Comparison of ENCODE assay signal across 8 mouse cellular contexts in the genomic region with DNA sequence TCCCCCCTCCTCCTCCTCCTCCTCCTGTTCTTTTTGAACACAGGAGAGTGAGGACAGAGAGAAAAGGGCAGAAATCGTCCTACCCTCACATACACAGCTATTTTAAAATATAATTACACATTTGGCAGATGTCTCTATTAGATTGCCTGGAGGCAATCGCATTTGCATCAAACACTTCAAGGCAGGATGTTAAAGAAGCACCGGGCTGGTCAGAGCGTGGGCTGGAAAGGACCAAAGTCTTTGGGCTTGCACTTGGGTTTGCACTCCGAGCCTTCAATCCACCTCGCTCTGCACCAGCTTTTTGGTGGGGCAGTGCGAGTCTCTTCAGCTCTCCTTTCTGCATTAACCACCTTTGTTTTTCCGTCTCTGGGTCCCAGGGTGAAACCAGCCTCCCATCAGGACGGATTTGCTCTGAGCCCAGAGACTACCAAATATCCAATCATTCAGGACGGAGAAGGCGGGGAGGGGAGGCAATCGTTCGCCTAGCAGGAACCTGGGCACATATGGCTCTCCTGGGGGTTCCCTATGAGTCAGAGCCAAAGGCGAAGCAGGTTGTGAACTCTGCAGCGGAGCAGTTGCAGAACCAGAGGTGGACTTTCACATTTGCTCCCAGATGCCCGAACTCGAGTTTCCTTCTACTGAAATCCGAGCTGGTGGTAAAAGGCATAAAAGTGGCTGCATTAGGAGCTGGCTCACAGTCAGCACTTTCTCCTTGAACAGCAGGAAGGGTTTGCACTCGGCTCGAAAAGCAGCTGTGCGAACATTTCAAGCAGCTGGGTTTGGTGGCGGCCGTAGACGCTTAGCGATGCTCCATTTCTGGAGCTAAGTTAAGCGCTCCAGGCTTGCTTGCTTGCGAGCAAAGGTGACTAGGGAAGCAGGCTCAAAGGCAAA. TPM values are rescaled to one million over a fixed set of nuclear protein-coding genes. Genes with fewer than 3 reads are reported as not detected.
DNase-seq lines count a peak whose midpoint lies in the region; ATAC-seq and TF ChIP-seq lines count a peak whose summit lies in the region.

No protein-coding gene starts in this region.

- H3K36me3 ChIP-seq in heart, adult 2 months (ENCODE audit: control insufficient read depth, insufficient read depth, low read length): no peaks in the 10 kb centered on the region
- H3K36me3 ChIP-seq in liver, embryonic 14.5 days (replicated peaks; ENCODE audit: control insufficient read depth, insufficient read depth, low read depth): no peaks in the 10 kb centered on the region
- no peaks in the 10 kb centered on the region for H3K36me3 ChIP-seq in neural tube, embryonic 12.5 days

- no peak overlapping the region; the same call in 1 of the 2 replicates for H3K9ac ChIP-seq in heart, adult 2 months (ENCODE audit: low read depth, low read length)
- H3K9ac ChIP-seq in liver, embryonic 14.5 days (replicated peaks): no peak overlapping the region
- 0 out of 2 replicates have a peak overlapping the region, but pooled peaks have one; percentile 22 for H3K9ac ChIP-seq in neural tube, embryonic 12.5 days

- WGBS in heart, adult 2 months: 2% methylated on average over 27 of the region's 27 CpGs
- WGBS in liver, embryonic 14.5 days (ENCODE audit: insufficient replicate concordance): under 1% methylated on average over 27 of the region's 27 CpGs
- under 1% methylated on average over 27 of the region's 27 CpGs for WGBS in neural tube, embryonic 12.5 days

- no peak for TF ChIP-seq CTCF in cortical plate, adult 2 months (IDR thresholded peaks at IDR 0.05; ENCODE audit: extremely low read depth, insufficient read depth, low read length)
- no peak for TF ChIP-seq CTCF in heart, adult 2 months (IDR thresholded peaks at IDR 0.05)
- TF ChIP-seq CTCF in liver, embryonic 14.5 days (IDR thresholded peaks at IDR 0.05; ENCODE audit: low read depth): no peak

- peak overlapping the region; percentile 23 for H3K4me3 ChIP-seq in cortical plate, adult 2 months (ENCODE audit: insufficient read depth, low read length)
- peak overlapping the region; percentile 21 for H3K4me3 ChIP-seq in heart, adult 2 months
- peak overlapping the region; percentile 32 to 40 for H3K4me3 ChIP-seq in liver, embryonic 14.5 days (ENCODE audit: insufficient read depth in 1 of 2, low read depth in 2 of 2, low read length in 2 of 2)
- peak overlapping the region; percentile 29 for H3K4me3 ChIP-seq in neural tube, embryonic 12.5 days

- no peaks in the 10 kb centered on the region for H3K79me2 ChIP-seq in heart, adult 2 months (replicated peaks; ENCODE audit: control insufficient read depth, insufficient read depth, low read length)

- H3K27me3 ChIP-seq in heart, adult 2 months (ENCODE audit: control insufficient read depth, insufficient read depth, low read length): peaks cover 1% of the 10 kb centered on the region
- H3K27me3 ChIP-seq in liver, embryonic 14.5 days (ENCODE audit: control insufficient read depth, insufficient read depth, low read length): peaks cover 9% of the 10 kb centered on the region
- peaks cover 11% of the 10 kb centered on the region; the same call in 1 of the 2 replicates for H3K27me3 ChIP-seq in neural tube, embryonic 12.5 days (replicated peaks)

- H3K4me1 ChIP-seq in cortical plate, adult 2 months (ENCODE audit: control insufficient read depth, insufficient read depth, low read length): no peaks in the 10 kb centered on the region
- peaks cover 2% of the 10 kb centered on the region; the same call in 1 of the 2 replicates for H3K4me1 ChIP-seq in heart, adult 2 months (ENCODE audit: control insufficient read depth, insufficient read depth, low read length)
- no peaks in the 10 kb centered on the region for H3K4me1 ChIP-seq in liver, embryonic 14.5 days (replicated peaks; ENCODE audit: control insufficient read depth in 2 of 2, insufficient read depth in 2 of 2, low read length in 1 of 2)
- H3K4me1 ChIP-seq in neural tube, embryonic 12.5 days: 0 out of 2 replicates have a peak, but pooled peaks cover 15% of the 10 kb centered on the region

- ATAC-seq in liver, embryonic 14.5 days (ENCODE audit: insufficient read depth): no peak
- no peak for ATAC-seq in neural tube, embryonic 12.5 days (ENCODE audit: low FRiP score, low read depth)

- H3K4me2 ChIP-seq in liver, embryonic 14.5 days (ENCODE audit: low read depth): peak overlapping the region; percentile 54
- H3K4me2 ChIP-seq in neural tube, embryonic 12.5 days (replicated peaks): peak overlapping the region; percentile 69

- H3K27ac ChIP-seq in cortical plate, adult 2 months (ENCODE audit: insufficient read depth, low read length): no peak overlapping the region
- H3K27ac ChIP-seq in heart, adult 2 months: no peak overlapping the region
- no peak overlapping the region for H3K27ac ChIP-seq in liver, embryonic 14.5 days
- no peak overlapping the region for H3K27ac ChIP-seq in neural tube, embryonic 12.5 days

- H3K9me3 ChIP-seq in liver, embryonic 14.5 days (ENCODE audit: control insufficient read depth, low read length): no peaks in the 10 kb centered on the region; the same call in 1 of the 2 replicates
- H3K9me3 ChIP-seq in neural tube, embryonic 12.5 days: no peaks in the 10 kb centered on the region

- DNase-seq in ovary, postnatal 36 days (ENCODE audit: low spot score): peak; percentile 10
- DNase-seq in ovary, postnatal 10 days (ENCODE audit: low spot score): no peak
- peak; percentile 26 to 29 for DNase-seq in heart, adult 2 months
- peak; percentile 9 for DNase-seq in kidney, adult 11 months
- no peak for DNase-seq in liver, embryonic 14.5 days (ENCODE audit: low read depth in 3 of 3, low spot score in 3 of 3)
- DNase-seq in urinary bladder, postnatal 4 days (ENCODE audit: low spot score in 2 of 2): no peak

- TF ChIP-seq EP300 in heart, adult 2 months (IDR thresholded peaks at IDR 0.05; ENCODE audit: insufficient read depth, low read depth, low read length): no peak
- no peak for TF ChIP-seq EP300 in liver, embryonic 14.5 days (IDR thresholded peaks at IDR 0.05; ENCODE audit: low read depth)

- no peak for TF ChIP-seq POLR2A in cortical plate, adult 2 months (IDR thresholded peaks at IDR 0.05; ENCODE audit: extremely low read depth, insufficient read depth, low read length)
- TF ChIP-seq POLR2A in heart, adult 2 months (IDR thresholded peaks at IDR 0.05; ENCODE audit: insufficient read depth, low read depth, low read length): no peak

- intact Hi-C loops in heart, adult 2 months (cut with DNase I): no loop called here

RNA-seq across cellular contexts. Expression of gene Cpm, which starts 58.1 kb away (rescaled TPM):
- polyA plus RNA-seq in cortical plate, adult 2 months (2012; rRNA removed): 6.6 and 8.0 TPM in 2 replicates
- 1 to 10 TPM; 2.8 to 4.0 TPM for total RNA-seq in heart, adult 2 months (2021)
- polyA plus RNA-seq in heart, adult 2 months (2012; rRNA removed): 3.5 and 6.6 TPM in 2 replicates
- 3.9 and 4.0 TPM in 2 replicates for polyA plus RNA-seq in liver, embryonic 14.5 days (2012; rRNA removed)
- polyA plus RNA-seq in liver, embryonic 14.5 days (2014; fragmentation: Nextera tagmentation; extraction: Ambion mirVana): 9.1 and 12.1 TPM in 2 replicates
- polyA plus RNA-seq in neural tube, embryonic 12.5 days (2016; fragmentation: Nextera tagmentation; extraction: Ambion mirVana): 10.0 and 10.3 TPM in 2 replicates

Comparison
In these comparisons a context has a peak if more than half of its experiments do, and no peak if none do; other contexts are left out.
1. DNase-seq: peak in ovary, postnatal 36 days (single experiment), heart, adult 2 months (2 of 2) and kidney, adult 11 months (single experiment); none in ovary, postnatal 10 days (single experiment), liver, embryonic 14.5 days (0 of 3) and urinary bladder, postnatal 4 days (0 of 2).
2. Peak in every context shown above with its lines, with median percentiles within 50 percentile points of each other: H3K4me3 ChIP-seq.